Mouse (Mus musculus): ENCODE measurements at regions not wholly inside any gene's neighbourhood (a gene's known extent, or its start where the extent isn't known, plus 50 kb on each side); places are given as distances from the start of the nearest gene placed in this dataset.
"Not testable (repeated sequence)": the region's sequence is repeated elsewhere in the genome, so short reads cannot be mapped to it uniquely, and the experiment has no call there.

DNA sequence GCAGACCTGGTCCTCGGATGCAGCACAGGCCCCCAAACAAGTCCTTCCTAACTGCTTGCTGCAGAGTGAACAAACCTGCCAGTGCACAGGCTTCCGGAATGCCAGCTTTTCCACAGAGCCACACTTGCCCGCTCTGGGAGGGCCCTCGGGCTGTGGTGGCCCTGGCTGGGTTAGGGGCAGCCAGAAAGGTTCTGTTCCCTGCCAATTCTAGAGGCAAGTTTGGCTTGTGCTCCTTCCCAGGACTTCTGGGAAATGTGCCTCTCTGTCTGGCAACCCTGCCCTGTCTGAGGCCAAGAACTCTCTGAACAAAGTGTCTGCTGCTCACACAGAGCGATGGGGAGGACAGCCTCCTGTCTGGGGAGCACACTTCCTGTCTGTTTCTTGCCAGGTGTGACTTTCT, 66.4 kb downstream of the Xrcc2 start:
- intact Hi-C loops (cut with DNase I), result no loop called here

DNA sequence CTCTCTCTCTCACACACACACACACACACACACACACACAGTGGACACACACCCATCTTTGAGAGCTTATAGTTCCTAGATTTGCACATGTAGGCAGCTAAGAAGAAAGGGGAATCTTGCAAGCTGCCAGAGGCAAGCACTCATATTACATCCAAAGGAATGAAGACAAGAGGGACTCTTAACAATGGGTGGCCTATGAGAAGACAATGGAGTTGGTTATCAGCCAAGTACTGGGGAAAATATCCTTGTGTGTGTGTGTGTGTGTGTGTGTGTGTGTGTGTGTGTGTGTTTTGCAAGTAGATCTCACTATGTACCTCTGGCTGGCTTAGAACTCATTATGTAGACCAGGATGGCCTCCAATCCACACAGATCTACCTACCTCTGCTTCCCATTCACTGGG, 67.5 kb downstream of the Xrcc2 start:
- intact Hi-C loops (cut with DNase I), result no loop called here

DNA sequence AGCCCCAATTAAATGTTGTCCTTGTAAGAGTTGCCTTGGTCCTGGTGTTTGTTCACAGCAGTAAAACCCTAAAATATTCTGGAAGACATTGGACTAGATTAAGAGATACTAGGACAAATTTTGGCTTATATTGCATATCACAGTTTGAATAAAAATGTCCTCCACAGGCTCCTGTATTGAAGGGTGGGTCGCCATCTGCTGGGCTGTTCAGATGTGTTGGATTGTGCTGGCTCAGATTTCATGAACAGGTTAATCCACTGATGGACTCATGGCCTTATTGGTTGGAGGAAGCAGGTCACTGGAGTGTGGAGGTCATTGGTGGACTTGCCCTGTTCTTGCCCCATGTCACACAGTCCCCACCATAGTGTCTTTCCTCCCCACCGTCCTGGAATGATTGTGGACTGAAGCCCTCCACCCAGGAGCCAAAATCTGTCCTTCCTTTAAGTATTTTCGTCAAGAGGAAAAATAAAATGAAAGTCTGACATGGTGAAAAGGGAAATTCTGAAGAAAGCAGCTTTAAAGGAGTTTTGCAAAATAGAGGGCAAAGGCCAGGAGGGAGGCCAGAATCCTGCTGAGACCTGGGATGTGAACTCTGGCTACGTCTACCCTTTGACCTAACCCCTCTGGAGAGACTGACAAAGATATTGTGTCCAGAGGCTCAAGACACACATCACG, 72.6 kb downstream of the Xrcc2 start:
- intact Hi-C loops (cut with DNase I), result no loop called here

DNA sequence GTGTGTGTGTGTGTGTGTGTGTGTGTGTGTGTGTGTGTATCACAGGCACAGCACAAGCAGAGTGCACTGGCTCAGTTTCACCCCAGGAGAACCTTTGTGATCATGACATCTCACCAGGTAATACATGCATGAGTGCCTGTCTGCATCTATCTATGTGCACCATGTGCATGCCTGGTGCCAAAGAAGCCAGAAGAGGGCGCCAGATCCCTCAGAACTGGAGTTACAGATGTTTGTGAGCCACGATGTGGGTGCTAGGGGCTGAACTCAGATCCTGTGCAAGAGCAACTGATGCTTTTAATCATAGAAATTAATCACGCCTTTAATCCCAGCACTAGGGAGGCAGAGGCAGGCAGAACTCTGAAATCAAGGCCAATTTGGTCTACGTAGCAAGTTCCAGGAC, 75.9 kb downstream of the Xrcc2 start:
- intact Hi-C loops (cut with DNase I), result no loop called here

DNA sequence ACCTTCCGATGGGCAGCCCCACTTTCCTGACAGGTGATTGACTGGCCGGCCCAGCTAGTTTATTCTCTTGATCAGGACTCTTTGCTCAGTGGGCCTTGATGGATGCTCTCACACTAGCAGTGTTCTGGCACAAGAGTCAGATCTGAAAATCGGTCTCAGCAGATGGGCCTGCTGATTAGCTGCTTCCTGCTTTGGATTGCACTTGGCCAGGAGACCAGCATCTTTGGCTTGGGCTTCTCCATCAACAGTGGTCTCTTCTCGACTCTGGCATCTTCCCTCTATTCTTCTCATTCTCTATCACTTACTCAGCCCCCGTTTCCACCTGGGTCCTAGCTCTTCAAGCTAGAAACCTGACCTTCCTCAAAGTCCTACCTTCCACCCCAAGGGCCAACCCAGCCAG, 77.1 kb downstream of the Xrcc2 start:
- intact Hi-C loops (cut with DNase I), result no loop called here

DNA sequence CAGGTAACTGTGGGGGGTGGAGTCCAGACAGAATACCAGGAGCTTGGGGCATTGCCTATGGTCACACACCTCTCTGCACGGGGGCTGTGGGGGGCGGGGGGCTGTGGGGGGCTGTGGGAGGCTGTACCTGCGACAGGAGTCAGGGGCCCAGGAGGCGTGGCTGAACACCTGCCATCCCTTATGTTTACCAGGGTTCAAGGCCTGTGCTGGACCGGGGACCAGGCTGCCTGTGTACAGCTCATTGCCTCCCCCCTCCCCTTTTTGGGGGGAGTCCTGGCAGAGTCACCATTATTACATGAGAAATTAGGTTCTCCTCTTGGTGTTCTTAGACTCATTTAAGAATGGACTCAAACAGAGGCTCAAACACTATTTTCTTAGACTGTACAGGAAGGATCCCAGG, 78.5 kb downstream of the Xrcc2 start:
- intact Hi-C loops (cut with DNase I), result no loop called here

DNA sequence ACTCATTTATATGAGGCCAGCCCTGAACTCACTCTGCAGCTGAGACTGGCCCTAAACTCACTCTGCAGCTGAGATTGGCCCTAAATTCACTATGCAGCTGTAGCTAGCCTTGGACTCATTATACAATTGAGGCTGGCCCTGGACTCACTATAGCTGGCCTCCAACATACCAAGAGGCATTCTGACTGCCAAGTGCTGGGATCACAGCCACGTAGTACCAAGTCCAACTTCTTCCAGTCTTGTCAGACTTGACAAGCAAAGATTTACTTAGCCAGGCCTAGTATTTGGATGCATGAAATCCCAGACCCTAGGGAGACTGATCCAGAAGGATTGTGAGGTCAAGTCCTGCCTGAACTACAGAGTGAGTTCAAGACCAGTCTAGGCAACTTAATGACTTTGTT, 81.6 kb downstream of the Xrcc2 start:
- intact Hi-C loops (cut with DNase I), result no loop called here

DNA sequence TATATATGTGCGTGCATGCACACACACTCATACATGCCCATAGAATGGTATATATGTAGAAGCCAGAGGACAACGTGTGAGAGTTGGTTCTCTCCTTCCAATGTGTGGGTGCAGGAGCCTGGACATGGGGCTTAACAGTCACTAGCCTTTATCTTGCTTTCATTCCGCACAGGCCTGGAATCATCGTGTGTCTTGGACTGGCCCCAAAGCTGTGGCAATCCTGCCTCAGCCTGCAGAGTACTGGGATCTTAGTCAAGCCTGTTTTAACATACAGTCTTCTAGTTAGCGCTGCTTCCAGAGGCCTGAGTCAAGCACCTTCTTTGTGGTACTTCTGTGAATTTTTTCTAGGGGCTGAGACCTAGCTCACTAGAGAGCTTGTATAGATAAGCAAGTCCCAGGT, 85.8 kb downstream of the Xrcc2 start:
- intact Hi-C loops (cut with DNase I), result no loop called here

DNA sequence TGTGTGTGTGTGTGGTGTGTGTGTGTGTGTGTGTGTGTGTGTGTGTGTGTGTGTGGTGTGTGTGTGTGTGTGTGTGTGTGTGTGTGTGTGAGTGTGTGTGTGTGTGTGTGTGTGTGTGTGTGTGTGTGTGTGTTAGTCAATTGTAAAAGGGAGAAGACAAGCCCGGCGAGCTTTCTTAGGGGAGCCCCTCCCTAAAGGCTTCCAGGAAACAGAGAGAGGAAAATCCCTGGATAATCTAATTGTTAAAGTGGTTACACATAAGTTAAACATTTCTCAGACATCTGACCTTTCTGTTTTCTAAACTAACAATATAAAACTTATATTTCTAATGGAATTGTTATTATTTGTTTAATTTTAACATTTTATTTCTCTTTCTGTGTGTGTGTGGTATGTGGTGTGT, 86.3 kb downstream of the Xrcc2 start:
- intact Hi-C loops (cut with DNase I), result not testable (repeated sequence)

DNA sequence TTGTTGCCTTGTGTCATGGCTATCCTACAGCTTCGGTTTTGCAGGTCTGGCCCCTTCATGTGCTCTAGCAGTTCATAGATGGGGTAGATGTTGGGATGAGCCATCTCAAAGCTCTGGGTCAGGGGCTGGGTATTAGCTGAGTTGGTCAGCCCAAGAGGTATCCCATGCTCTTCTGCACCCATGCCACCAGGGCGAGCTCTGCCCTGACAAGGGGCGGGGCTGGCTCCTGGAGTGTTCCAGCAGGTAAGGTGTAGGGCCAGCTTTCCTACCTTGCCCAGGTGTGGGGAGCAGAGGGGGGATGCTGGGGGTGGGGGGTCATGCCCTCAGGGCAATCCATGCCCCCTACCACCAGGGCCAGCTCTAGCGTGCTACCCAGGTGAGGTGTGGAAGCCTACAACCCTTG, 91.0 kb downstream of the Xrcc2 start:
- intact Hi-C loops (cut with DNase I), result no loop called here

DNA sequence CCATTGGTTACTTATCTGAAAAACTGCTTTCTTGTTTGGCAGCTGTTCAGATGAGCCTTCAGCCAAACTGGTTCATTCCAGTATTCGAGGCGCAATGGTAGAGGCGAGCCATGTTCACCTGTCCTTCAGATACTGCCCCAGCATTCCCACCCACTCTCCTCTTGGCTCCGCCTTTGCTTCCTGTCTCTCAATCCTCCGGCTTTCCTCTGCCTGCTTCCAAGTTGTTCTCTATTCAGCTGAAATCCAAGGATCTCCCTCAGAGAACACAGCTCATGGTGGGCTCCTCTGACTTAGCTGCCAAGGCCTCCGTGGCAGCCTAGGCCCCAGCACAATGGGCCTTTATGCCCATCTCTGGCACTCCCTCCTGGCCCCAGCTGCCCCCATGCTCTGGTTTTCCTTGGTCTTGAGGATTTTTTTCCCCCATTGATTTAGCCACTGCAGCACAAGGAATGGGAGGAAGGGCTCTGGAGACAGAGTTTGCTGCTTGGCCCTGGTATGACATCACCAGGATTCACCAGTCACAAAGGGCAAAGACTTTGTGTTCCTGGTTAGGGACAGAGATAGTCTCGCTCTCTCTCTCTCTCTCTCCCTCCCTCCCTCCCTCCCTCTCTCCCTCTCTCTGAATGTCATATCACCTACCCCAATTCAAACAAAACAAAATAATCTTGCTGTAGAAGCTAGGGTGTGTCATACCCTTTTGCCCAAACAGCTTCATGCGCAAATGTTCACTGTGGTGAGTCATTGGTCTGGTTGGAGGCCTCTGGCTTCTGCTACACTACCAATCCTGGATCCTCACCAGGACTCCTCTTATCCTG, 91.6 kb downstream of the Xrcc2 start:
- intact Hi-C loops (cut with DNase I), result no loop called here

DNA sequence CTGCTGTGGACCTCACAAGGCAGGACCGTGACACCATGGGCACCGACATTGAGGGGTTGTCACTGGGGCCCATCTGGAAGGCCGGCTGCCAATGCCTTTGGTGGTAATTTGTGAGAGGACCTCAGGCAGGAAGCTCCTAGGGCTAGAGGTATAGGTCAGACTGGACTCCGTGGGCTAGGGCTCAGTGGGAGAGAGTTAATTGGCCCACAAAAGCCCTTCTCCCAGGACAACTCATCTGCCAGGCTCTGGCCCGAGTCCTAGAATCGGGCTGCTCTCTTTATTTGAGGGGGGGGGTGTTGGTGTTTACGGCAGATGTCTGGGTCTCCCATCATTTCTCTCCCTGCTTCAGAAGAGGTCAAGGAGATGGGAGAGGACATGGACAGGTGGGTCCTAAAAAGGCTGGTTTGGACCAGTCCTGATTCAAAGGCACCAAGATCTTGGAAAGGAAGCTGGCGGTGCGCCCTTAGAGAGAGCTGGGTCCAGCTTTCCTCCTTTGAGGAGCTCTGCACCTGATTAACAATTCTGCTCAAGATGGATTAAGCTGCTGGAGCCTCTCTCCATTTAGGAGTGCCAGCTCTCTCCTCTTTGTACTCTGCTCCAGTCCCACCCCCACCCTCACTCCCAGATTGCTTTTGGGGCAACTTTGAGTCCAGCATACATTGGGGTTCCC, 93.5 kb downstream of the Xrcc2 start:
- intact Hi-C loops (cut with DNase I), result no loop called here

DNA sequence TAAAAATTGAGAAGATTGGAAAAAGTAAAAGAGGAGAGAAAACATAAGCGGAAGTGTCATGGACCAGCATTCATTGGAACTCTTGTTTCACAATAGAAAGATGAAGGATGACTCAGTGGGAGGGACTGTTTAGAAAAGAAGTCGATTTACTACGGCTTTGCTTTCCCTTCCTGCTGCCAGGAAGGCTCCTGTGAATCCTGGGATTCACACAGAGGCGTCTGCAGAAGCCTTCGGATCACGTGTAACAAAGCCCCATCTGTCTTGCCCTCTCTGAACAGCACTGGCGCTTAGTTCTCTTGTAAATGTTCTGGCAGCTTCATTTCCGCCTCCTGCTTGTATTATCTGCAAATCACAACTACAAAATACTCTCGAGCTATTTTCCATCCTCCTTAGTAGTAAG, 94.0 kb downstream of the Cct8l1 start:
- intact Hi-C loops (cut with DNase I), result loop anchor here (10.0 kb wide), 1 partner anchor 175 kb away; no protein-coding TSS in a partner anchor

DNA sequence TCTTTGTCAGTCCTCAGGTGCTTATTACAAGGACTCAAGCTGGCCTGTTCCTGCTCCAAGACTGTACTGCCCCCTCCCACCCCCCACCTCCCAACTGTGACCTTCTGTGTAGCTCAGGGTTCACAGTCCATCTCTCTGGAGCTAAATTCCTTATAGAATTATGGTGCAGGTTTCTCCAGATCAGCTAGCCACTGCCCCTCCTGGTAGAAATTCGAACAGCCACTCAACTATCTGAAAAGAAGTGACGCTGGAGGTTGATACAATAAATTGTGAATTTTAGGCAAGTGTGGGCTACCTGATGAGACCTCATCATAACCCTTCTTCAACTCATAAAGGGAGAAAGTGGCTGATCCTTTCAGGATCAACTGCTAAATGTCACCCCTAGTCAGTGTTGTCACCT, 86.3 kb downstream of the Cct8l1 start:
- intact Hi-C loops (cut with DNase I), result loop anchor here (10.0 kb wide), 1 partner anchor 167 kb away; no protein-coding TSS in a partner anchor

DNA sequence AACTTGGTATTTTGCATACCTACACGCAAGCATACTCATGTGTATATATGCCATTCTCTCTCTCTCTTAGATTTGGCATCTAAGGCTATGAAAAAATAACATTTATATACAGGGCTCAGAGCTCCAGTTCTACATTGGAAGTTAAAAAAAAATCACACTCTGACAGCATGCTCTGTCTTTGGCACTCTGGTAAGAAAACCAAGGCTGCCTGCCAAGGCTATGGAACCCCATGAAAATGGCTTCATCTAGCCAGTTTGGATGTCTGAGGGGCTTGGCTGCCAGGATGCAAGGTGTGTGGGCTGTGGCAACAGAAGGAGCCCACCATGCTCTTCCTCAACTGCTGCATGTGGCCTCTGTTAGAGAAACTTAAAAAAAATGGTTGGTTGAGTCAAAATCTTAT, 83.5 kb downstream of the Cct8l1 start:
- intact Hi-C loops (cut with DNase I), result no loop called here

DNA sequence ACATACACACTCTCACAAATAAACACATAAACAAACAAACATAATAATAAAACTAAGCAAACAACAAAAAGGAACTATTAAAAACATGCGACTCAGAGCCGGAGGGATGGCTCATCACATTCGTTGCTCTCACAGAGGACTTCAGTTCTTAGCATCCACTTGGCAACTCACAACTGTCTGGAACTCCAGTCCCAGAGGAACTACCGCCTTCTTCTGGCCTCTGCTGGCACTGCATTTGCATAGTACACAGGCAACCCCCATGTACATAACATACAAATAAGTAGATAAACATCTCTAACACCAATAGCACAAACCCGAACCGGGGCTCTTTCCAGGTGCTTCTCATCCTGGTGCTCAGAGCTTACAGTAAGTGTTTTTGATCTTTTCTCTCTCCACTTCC, 81.9 kb downstream of the Cct8l1 start:
- intact Hi-C loops (cut with DNase I), result no loop called here

DNA sequence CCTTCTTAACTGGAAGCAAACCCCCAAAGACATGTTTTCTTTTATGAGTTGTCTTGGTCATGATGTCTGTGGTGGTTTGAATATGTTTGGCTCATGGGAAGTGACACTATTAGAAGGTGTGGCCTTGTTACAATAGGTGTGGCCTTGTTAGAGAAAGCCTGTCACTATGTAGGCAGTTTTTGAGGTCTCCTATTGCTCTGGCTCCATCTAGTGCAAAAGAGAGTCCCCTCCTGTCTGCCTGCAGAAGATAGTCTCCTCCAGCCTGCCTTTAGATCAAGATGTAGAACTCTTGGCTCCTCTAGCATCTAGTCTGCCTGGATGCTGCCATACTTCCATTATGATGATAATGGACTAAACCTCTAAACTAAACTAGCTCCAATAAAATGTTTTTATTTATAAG, 75.8 kb downstream of the Cct8l1 start:
- intact Hi-C loops (cut with DNase I), result no loop called here
